Mouse (Mus musculus) small intestine, adult 2 months (tissue): ENCODE results near the gene Zfp451. TPM values are rescaled to one million over a fixed set of nuclear protein-coding genes. Genes with fewer than 3 reads are reported as not detected.

Experiments
- H3K27ac ChIP-seq: fragments of 200-500 bp; 2 replicates; pipeline ENCODE4 v1.5.1; 2012; ENCODE audit warnings: low read depth, low read length, control low read depth, inconsistent platforms; ENCODE audit not compliant: insufficient read depth
- H3K27me3 ChIP-seq: fragments of 200-500 bp; 2 replicates; pipeline ENCODE4 v1.6.1; 2012; ENCODE audit warnings: mild to moderate bottlenecking, moderate library complexity, low read length, inconsistent platforms; ENCODE audit not compliant: control insufficient read depth, insufficient read depth
- H3K36me3 ChIP-seq: fragments of 200-500 bp; 2 replicates; pipeline ENCODE4 v1.6.1; 2012; ENCODE audit warnings: mild to moderate bottlenecking, low read length, control low read depth, inconsistent platforms; ENCODE audit not compliant: control insufficient read depth, insufficient read depth
- H3K4me1 ChIP-seq: fragments of 200-500 bp; 2 replicates; pipeline ENCODE4 v1.6.1; 2012; ENCODE audit warnings: low read length, inconsistent platforms, mixed read lengths; ENCODE audit not compliant: control insufficient read depth, insufficient read depth, insufficient read length
- H3K4me3 ChIP-seq: fragments of 200-500 bp; 2 replicates; pipeline ENCODE4 v1.5.1; 2012; ENCODE audit warnings: low read depth, mild to moderate bottlenecking, control low read depth, inconsistent platforms, low read length, moderate library complexity
- CTCF ChIP-seq: fragments of 200-500 bp; IDR thresholded peaks from 2 replicates; pipeline ENCODE4 v1.5.1; 2012; ENCODE audit warnings: low read depth, mild to moderate bottlenecking, control low read depth, inconsistent platforms, low read length, moderate library complexity, mixed read lengths; ENCODE audit not compliant: insufficient replicate concordance, insufficient read length; ENCODE audit errors: extremely low read depth
- POLR2A ChIP-seq: fragments of 200-500 bp; IDR thresholded peaks from 2 replicates; pipeline ENCODE4 v1.6.1; 2012; ENCODE audit warnings: low read depth, mild to moderate bottlenecking, control low read depth, inconsistent platforms, low read length, moderate library complexity
- WGBS: fragments of 180-500 bp; shearing (Covaris S2); methylation state at CpG from one replicate; pipeline ENCODE4 v1.1.7; 2018; 5-methylcytosine and 5-hydroxymethylcytosine counted together
- polyA plus RNA-seq: library from polyadenylated mRNA; depleted of rRNA; stranded (reverse); fragments of >200 nt; gene quantifications from 2 replicates; pipeline ENCODE4 v1.2.3, GENCODE M21; 2012

The Zfp451 gene
- polyA plus RNA-seq, 1 experiment: 1.4 TPM

DNA sequence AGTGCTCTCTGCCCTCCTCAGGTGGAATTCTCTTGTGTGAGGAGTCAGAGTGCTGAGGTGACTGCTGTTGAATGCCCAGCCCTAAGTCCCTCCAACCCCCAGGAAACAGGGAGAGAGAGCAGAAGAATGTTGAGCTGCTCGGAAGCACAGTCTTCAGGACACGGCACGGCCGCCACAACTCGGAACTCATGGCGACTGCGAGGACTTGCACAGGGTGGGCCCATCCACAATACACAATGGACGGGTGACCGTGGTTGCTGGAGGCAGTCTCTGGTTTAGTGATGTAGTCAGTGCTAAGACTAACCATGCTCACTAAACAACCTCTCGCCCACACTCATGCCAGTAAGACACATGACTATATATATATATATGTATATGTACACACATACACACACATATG is 42.8 kb downstream of the Zfp451 start:
- no peak overlapping the region for H3K27ac ChIP-seq
- no peaks in the 10 kb centered on the region for H3K4me1 ChIP-seq
- 96% methylated on average over 10 of the region's 10 CpGs for WGBS
- H3K27me3 ChIP-seq: no peaks in the 10 kb centered on the region
- H3K36me3 ChIP-seq: peaks cover 15% of the 10 kb centered on the region
- no peak for TF ChIP-seq POLR2A
- TF ChIP-seq CTCF: no peak
- no peak overlapping the region for H3K4me3 ChIP-seq

DNA sequence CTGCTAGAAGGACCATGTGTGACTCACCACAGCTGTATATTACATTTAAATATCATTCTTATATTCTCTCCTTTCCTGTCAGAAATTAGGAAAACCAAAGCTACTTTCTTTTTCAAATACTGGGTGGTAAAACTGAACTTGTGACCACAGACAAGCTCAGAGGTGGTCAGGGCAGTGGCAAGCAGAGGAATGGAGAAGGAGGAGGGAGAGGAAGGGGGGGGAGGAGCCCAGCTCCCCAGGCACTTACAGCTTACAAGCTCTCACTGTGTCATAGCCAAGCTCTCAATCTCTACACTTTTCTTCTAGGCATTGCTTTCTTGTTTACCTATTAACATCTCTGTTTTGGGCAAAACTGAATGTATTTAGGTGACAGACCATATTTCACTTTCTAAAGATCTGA is 45.6 kb downstream of the Zfp451 start:
- TF ChIP-seq CTCF: no peak
- no peak for TF ChIP-seq POLR2A
- Histone ChIP-seq H3K27me3 (no peaks in the 10 kb centered on the region), H3K36me3 (peaks cover 19% of the 10 kb centered on the region), H3K4me1 (no peaks in the 10 kb centered on the region), H3K27ac (no peak overlapping the region), H3K4me3 (no peak overlapping the region)

DNA sequence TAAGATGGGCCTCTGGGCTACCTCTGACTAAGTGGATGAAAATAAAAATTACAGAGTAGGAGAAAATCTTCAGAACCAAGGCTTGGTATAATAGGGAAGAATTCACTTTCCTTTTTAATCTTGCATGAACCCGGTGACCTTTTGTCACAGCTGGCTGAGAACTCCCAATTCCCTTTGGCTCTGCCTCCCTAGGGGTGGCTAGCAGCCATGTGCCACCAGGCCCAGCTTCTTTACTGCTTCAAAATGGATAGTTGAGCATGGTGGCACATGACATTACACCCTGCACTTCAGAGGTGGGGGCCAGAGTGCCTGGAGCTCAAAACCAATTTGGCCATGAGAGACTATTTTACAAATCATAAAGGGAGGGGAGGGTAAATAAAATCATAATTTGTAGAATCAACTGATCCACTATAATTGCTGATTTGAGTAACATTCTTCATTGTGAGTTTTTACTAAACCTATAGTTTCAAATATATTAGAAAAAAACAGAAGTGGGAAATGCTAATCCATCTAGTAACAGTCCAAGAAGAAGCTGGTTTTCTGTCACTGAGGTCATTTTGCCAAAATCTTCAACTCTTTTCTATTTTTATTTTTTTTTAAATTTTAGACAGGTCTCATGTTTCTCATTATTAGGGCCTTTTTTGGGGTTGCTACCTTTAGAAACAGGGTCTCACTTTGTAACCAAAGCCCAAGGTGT is 46.2 kb downstream of the Zfp451 start:
- WGBS: 80% methylated on average over 1 of the region's 1 CpGs
- Histone ChIP-seq H3K27me3 (no peaks in the 10 kb centered on the region), H3K27ac (no peak overlapping the region), H3K4me3 (no peak overlapping the region), H3K4me1 (no peaks in the 10 kb centered on the region), H3K36me3 (peaks cover 19% of the 10 kb centered on the region)
- no peak for TF ChIP-seq POLR2A
- TF ChIP-seq CTCF: no peak

DNA sequence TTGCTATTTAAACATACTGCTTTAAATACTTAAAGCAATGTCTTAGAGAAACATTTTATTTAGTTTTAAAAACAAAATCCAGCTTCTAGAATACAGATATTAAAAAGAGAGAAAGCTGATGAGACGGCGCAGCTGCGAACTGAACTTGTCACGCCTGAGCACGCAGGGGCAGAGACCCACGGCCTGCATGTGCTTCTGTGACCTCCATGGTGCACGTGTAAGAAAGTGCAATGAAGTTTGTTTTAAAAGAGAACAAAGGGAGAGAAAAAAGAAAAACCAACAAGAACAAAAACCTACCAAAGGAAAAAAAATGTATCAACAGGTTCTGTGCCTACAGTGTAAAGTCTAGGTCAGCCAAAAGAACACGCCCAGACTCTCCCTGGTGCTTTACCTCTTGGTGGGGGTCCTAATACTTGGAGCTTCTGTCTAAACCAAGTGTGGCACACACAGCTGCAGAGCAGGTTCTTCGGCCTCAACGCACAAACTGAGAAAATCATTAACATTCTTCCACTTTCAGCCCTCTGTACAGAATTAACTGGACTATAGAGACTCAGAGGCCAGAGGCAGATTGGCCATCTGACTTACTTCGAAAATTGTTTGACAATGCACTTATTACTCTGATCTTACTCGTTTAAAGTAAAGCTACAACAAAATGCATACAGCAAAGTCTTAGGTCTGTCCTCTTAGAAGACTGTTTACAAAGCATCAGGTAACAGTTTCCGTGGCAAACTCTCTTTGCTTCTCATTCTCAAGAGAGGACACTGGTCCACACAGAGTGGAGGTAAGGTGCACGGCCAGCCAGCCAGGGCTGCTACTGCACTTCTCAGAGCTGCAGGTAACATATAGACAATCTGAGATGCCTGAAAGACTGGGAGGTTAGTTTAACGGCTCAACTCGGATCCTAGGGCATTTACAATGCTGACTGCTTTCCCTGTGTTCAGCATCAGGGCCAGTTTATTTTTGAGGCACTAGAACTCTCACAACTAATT is 47.6 kb downstream of the Zfp451 start:
- no peak for TF ChIP-seq CTCF
- no peak for TF ChIP-seq POLR2A
- peaks cover 17% of the 10 kb centered on the region for H3K36me3 ChIP-seq
- no peaks in the 10 kb centered on the region for H3K4me1 ChIP-seq
- no peak overlapping the region for H3K4me3 ChIP-seq
- H3K27ac ChIP-seq: no peak overlapping the region
- 80% methylated on average over 16 of the region's 16 CpGs for WGBS
- H3K27me3 ChIP-seq: no peaks in the 10 kb centered on the region

DNA sequence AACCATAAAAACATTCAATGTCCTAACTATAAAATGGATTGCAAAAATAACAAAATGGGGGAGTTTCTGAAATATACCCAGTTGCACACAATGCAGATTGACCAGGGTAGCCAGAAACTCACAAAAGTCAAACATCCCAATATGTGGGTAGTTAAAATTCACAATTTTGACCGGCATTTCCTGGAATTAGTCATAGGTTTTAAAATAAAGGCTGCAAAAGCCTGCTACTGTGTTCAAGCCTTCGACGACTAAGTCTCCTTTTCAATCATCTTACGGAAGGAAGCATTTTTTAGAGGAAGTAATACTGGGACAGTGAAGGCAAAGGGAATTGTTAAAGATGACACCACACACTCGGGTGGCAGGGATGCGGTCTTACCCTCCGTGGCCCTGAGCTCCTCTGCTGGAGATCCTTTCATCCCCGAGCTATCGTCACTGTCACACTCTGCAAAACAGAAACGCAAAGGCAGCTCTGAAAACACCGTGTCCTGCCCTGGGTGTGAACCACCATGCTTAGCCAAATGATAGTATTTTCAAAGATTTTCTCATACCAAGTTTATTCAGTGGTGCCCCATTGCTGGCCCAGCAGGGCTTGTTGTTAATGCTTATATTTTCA is 48.8 kb downstream of the Zfp451 start:
- no peak for TF ChIP-seq POLR2A
- TF ChIP-seq CTCF: no peak
- Histone ChIP-seq H3K27me3 (no peaks in the 10 kb centered on the region), H3K4me3 (no peak overlapping the region), H3K4me1 (no peaks in the 10 kb centered on the region), H3K36me3 (peaks cover 17% of the 10 kb centered on the region), H3K27ac (no peak overlapping the region)
- 89% methylated on average over 11 of the region's 11 CpGs for WGBS

DNA sequence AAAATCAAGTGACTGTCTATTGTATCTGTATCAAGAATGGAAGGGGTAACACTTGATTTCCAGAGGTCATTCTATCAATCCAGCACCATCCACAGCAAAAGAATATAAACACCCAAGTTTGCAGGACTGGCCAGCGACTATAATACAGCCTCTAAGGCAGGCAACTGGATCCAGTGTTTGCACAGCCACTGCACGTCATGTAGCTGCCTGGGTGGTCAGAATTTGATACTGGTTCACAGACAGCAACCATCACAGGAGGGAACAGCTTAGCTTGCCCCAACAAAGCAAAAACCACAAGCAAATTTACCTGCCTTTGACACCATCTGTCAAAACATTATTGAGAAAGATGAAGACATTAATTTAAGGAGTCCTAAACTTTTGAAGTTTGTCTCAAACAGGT is 50.6 kb downstream of the Zfp451 start:
- Histone ChIP-seq H3K36me3 (peaks cover 6% of the 10 kb centered on the region), H3K27ac (no peak overlapping the region), H3K4me1 (no peaks in the 10 kb centered on the region), H3K27me3 (no peaks in the 10 kb centered on the region), H3K4me3 (no peak overlapping the region)
- WGBS: 90% methylated on average over 2 of the region's 2 CpGs
- TF ChIP-seq POLR2A: no peak
- TF ChIP-seq CTCF: no peak

DNA sequence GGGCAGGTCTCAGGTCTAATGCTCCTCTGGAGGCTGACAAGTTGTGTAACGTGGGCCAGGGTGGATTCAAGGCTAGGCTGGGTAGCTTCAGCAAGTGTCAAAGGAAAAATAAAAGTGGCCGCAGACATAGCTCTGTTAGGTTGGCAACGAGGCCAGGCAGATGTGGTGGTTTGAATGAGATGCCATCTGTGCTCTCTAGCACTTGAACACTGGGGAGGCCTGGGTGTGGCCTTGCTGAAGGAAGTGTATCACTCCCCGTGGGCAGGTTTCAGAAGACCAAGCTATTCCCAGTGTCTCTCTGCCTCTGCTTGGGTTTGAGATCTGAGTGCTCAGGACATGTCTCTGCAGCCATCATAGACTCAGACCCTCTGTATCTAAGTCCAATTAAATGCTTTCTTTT is 55.9 kb downstream of the Zfp451 start:
- Histone ChIP-seq H3K27ac (no peak overlapping the region), H3K27me3 (no peaks in the 10 kb centered on the region), H3K36me3 (no peaks in the 10 kb centered on the region), H3K4me1 (peaks cover 2% of the 10 kb centered on the region; the same call in 1 of the 2 replicates), H3K4me3 (no peak overlapping the region)
- 33% methylated on average over 4 of the region's 4 CpGs for WGBS
- no peak for TF ChIP-seq POLR2A
- no peak for TF ChIP-seq CTCF
